Mouse (Mus musculus): Measurements from ENCODE around the gene Pex3. TPM values are rescaled to one million over a fixed set of nuclear protein-coding genes. Genes with fewer than 3 reads are reported as not detected.

Pex3 gene
- 5.4 TPM for polyA plus RNA-seq (2015; fragmentation: Illumina TruSeq; extraction: RNeasy Lipid Tissue Mini Kit (QIAGEN cat#74804); ENCODE audit: insufficient read depth, low read depth, low replicate concordance)

GRCm38 (mm10) chr10:13552646-13553497 is at the start of gene Pex3, which contains the start of gene Adat2:
Gene Pex3 (minus strand): TSS chr10:13553142.
Gene Adat2 (plus strand): TSS chr10:13552894.

GRCm38 (mm10) chr10:13499331-13499730 is 53.6 kb downstream of the Pex3 start, which contains the start of gene Fuca2:
Gene Fuca2 (plus strand): TSS chr10:13499540.

Other genes with a start within 250 kb of the Pex3 start
- gene Phactr2, start 78.7 kb downstream of the Pex3 start, polyA plus RNA-seq (2015; fragmentation: Illumina TruSeq; extraction: RNeasy Lipid Tissue Mini Kit (QIAGEN cat#74804); ENCODE audit: insufficient read depth, low read depth, low replicate concordance) = 2.8 TPM
- 10.0 TPM for gene Fuca2, start 53.6 kb downstream of the Pex3 start, polyA plus RNA-seq (2015; fragmentation: Illumina TruSeq; extraction: RNeasy Lipid Tissue Mini Kit (QIAGEN cat#74804); ENCODE audit: insufficient read depth, low read depth, low replicate concordance)
- gene Adat2, start 248 bp downstream of the Pex3 start, polyA plus RNA-seq (2015; fragmentation: Illumina TruSeq; extraction: RNeasy Lipid Tissue Mini Kit (QIAGEN cat#74804); ENCODE audit: insufficient read depth, low read depth, low replicate concordance) = not detected